Mouse (Mus musculus) cerebellum, adult 2 months (tissue): ENCODE results near the gene Ubiad1.

Source experiments
- CTCF ChIP-seq: fragments of 200-500 bp; IDR thresholded peaks from 2 replicates; pipeline ENCODE4 v1.5.1; 2011; ENCODE audit warnings: low read depth, mild to moderate bottlenecking, control low read depth, low read length, moderate library complexity, borderline replicate concordance; ENCODE audit not compliant: insufficient read depth
- POLR2A ChIP-seq: fragments of 200-500 bp; IDR thresholded peaks from 2 replicates; pipeline ENCODE4 v1.6.1; 2011; ENCODE audit warnings: low read length, control low read depth, borderline replicate concordance; ENCODE audit not compliant: insufficient read depth

DNA sequence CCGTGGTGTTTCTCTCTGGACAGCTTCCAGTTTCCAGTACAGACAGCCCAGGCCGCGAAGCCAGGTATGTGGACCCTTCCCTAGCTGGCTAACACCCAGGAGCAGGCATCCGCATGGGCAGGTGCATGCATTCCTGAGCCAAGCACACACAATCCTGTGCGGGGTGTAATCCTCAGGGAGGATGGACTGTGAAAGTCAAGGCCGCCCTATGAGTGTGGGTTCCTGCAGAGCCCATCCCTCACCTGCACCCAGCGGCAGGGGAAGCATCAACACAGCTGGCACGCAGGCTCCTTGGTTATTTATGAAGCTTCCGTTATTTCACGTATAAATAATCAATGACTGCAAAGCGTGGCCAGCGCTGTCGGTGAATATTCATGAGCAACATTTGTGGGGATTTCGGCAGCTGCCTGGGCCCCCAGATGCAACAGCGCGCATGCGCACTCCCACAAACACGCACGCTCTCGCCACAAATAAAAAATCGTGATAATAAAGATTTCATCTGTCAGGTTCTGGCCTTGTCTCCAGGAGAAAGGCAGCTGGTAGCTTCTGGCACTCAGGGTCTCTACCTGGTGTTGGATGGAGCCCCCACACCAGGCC, 52.8 kb downstream of the Ubiad1 start:
- TF ChIP-seq CTCF (no peak), POLR2A (no peak)
